Mouse (Mus musculus) embryonic facial prominence, embryonic 13.5 days (tissue): Measurements from ENCODE around the gene Mapk6. TPM values are rescaled to one million over a fixed set of nuclear protein-coding genes. Genes with fewer than 3 reads are reported as not detected.

Source experiments
- ATAC-seq: fragments of 200-750 bp; cut with Nextera tagmentation; 2 replicates; pipeline ENCODE4 v1.8.0; 2017; ENCODE audit warnings: low read depth; ENCODE audit not compliant: insufficient number of reproducible peaks, insufficient read depth, low FRiP score, low TSS enrichment
- H3K27ac ChIP-seq: fragments of 300-500 bp; sonication (generic); 2 replicates; pipeline ENCODE4 v1.5.1; 2015; ENCODE audit warnings: moderate library complexity, mild to moderate bottlenecking, inconsistent platforms
- H3K27me3 ChIP-seq: fragments of 300-500 bp; sonication (generic); 2 replicates; pipeline ENCODE4 v1.6.1; 2015; ENCODE audit warnings: mild to moderate bottlenecking, inconsistent platforms
- H3K36me3 ChIP-seq: fragments of 300-500 bp; sonication (generic); 2 replicates; pipeline ENCODE4 v1.6.1; 2015; ENCODE audit warnings: mild to moderate bottlenecking, inconsistent platforms
- H3K4me1 ChIP-seq: fragments of 300-500 bp; sonication (generic); 2 replicates; pipeline ENCODE4 v1.6.1; 2015; ENCODE audit warnings: inconsistent platforms
- H3K4me2 ChIP-seq: fragments of 300-500 bp; sonication (generic); 2 replicates; pipeline ENCODE4 v1.6.1; 2015; ENCODE audit warnings: moderate library complexity, mild to moderate bottlenecking, inconsistent platforms
- H3K4me3 ChIP-seq: fragments of 300-500 bp; sonication (generic); 2 replicates; pipeline ENCODE4 v1.5.1; 2015; ENCODE audit warnings: mild to moderate bottlenecking, inconsistent platforms
- H3K9ac ChIP-seq: fragments of 300-500 bp; sonication (generic); 2 replicates; pipeline ENCODE4 v1.6.1; 2015; ENCODE audit warnings: mild to moderate bottlenecking, inconsistent platforms
- H3K9me3 ChIP-seq: fragments of 300-500 bp; sonication (generic); 2 replicates; pipeline ENCODE4 v1.6.1; 2016; ENCODE audit warnings: inconsistent platforms
- WGBS: fragments of 180-500 bp; shearing (Covaris S2); methylation state at CpG from one replicate; pipeline ENCODE4 v1.1.7; 2015; ENCODE audit warnings: mixed read lengths; 5-methylcytosine and 5-hydroxymethylcytosine counted together
- polyA plus RNA-seq: library from polyadenylated mRNA; unstranded; fragments of >200 nt; fragmentation: Nextera tagmentation; extraction: Ambion mirVana; gene quantifications from 2 replicates; pipeline ENCODE4 v1.2.1, GENCODE M21; 2015

Mapk6 gene
- polyA plus RNA-seq, 1 experiment from 2014 or later, result 79.4 TPM

- Histone ChIP-seq H3K4me3 (no peak overlapping the region), H3K4me2 (no peak overlapping the region), H3K27me3 (no peaks in the 10 kb centered on the region), H3K9ac (no peak overlapping the region), H3K27ac (no peak overlapping the region), H3K9me3 (no peaks in the 10 kb centered on the region), H3K4me1 (peaks cover 21% of the 10 kb centered on the region), H3K36me3 (no peaks in the 10 kb centered on the region)
- no peak for ATAC-seq
- WGBS, result 72% methylated on average over 6 of the region's 6 CpGs
Observed at GRCm38 (mm10) chr9:75434872-75435271, 25.1 kb upstream of the Mapk6 start.

- Histone ChIP-seq H3K4me3 (no peak overlapping the region), H3K9ac (no peak overlapping the region), H3K36me3 (no peaks in the 10 kb centered on the region), H3K4me1 (peaks cover 21% of the 10 kb centered on the region), H3K27ac (peak overlapping the region; percentile 33; the same call in 1 of the 2 replicates), H3K27me3 (no peaks in the 10 kb centered on the region), H3K9me3 (no peaks in the 10 kb centered on the region), H3K4me2 (no peak overlapping the region)
- no peak for ATAC-seq
- 45% methylated on average over 7 of the region's 7 CpGs for WGBS
Observed at GRCm38 (mm10) chr9:75434172-75434793, 24.5 kb upstream of the Mapk6 start.

DNA sequence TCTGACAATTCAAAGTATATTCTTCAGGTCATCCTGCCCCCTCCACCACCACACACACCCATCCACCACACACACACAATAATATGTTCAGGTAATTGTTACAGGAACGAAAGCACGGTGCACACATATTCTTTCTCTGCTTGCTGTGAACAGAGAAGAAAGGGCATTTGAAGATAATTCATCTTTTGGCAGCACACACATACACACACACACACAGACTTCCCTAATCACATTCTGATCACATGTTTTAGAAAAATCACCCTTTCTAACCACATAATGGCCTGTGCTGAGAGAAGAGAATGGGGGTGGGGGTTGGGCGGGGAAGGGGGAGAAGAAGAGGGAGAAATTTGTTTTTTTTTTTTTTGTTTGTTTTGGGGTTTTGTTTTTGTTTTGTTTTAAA, 22.9 kb upstream of the Mapk6 start:
- no peak overlapping the region for H3K4me3 ChIP-seq
- H3K36me3 ChIP-seq, result no peaks in the 10 kb centered on the region
- no peaks in the 10 kb centered on the region for H3K9me3 ChIP-seq
- no peak overlapping the region for H3K4me2 ChIP-seq
- H3K27me3 ChIP-seq, result no peaks in the 10 kb centered on the region
- ATAC-seq, result no peak
- WGBS, result 78% methylated on average over 3 of the region's 3 CpGs
- H3K9ac ChIP-seq, result no peak overlapping the region
- H3K4me1 ChIP-seq, result peaks cover 21% of the 10 kb centered on the region
- no peak overlapping the region for H3K27ac ChIP-seq

DNA sequence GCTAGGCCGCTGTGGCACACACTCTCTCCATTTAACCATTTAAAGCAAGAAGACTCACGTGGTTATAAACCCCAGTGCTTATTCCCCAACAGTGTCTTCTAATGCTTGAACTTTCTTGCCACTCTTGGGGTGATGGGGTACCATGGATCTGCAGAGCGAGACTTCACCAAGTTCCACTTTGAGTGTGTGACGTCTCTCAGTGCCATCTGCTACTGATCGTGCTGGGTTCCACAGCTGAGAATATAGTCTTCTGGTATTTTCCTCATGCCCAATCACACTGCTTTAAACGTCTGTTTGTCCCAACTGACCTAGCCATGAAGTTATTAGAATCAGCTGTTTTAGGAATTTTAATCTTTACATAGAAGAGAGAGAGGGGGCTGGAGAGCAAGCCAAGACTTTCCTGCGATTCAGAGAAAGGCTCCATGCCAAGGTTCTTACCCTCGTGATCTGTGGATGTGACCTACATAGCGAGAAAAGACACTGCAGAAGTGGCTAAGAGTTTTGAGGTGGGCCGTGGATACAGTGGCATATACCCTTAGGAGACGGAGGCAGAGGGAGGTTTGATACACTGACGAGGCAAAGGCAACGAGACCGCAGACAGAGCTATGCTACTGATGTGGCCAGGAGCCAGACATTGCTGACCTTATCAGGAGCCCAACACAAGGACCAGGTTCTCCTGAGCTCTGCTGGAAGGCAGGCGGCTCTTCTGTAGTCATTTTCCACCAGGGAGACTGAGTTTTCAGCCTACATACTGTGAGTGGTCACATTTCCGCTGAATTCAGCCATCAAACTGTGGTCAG, 21.2 kb upstream of the Mapk6 start:
- Histone ChIP-seq H3K27ac (peak overlapping the region; percentile 82), H3K9ac (no peak overlapping the region), H3K9me3 (no peaks in the 10 kb centered on the region), H3K36me3 (no peaks in the 10 kb centered on the region), H3K4me1 (peaks cover 21% of the 10 kb centered on the region), H3K4me3 (no peak overlapping the region), H3K27me3 (no peaks in the 10 kb centered on the region), H3K4me2 (no peak overlapping the region)
- 50% methylated on average over 16 of the region's 16 CpGs for WGBS
- no peak for ATAC-seq

DNA sequence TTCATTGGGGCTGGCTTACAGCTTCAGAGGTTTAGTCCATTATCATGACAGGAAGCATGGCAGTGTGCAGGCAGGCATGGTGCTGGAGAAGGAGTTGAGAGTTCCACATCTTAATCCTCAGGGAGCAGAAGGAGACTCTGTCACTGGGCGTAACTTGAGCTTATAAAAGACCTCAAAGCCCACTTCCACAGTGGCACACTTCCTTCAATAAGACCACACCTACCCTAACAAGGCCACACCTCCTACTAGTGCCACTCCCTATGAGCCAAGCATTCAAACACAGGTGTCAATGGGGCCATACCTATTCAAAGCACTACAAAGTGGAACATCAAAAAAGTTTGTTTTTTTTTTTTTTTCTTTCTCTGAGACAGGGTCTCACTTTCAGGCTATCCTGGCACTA, 19.9 kb upstream of the Mapk6 start:
- no peak for ATAC-seq
- no peak overlapping the region for H3K27ac ChIP-seq
- WGBS, result 86% methylated on average over 1 of the region's 1 CpGs

DNA sequence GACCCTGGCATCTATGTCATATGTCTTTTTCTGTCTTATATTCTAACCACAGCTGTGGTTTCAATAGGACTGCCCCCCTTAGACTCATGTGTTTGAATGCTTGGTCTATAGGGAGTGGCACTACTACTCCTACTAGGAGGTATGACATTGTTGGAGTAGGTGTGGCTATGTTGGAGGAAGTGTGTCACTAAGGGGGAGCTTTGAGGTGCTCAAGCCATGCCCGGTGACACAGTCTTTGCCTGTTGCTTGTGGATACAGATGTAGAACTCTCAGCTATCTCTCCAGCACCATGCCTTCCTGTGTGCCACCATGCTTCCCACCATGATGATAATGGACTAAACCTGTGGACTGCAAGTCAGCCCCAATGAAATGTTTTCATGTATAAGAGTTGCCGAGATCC, 19.2 kb upstream of the Mapk6 start:
- WGBS, result 88% methylated on average over 2 of the region's 2 CpGs

More for the DNA sequence above, 19.9 kb upstream of the Mapk6 start:
- H3K4me3 ChIP-seq, result no peak overlapping the region
- H3K27me3 ChIP-seq, result no peaks in the 10 kb centered on the region
- no peak overlapping the region for H3K9ac ChIP-seq
- H3K36me3 ChIP-seq, result no peaks in the 10 kb centered on the region
- peaks cover 16% of the 10 kb centered on the region for H3K4me1 ChIP-seq
- no peak overlapping the region for H3K4me2 ChIP-seq
- H3K9me3 ChIP-seq, result no peaks in the 10 kb centered on the region

DNA sequence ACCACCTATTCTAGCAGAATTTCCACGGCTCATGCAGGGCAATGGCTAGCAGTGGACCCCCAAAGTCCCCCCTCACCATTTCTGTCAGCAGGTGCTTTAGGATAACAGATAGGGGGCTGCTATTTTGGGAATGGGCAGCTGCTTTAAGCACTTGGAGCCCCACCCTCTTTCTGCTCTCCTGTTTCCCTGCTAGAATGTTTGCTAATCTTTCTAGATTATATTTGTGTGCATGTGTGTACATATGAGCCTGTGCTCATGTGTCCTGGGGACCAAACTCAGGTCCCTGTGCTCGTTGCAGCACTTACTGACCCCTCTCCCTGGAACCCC, 18.4 kb upstream of the Mapk6 start:
- H3K27me3 ChIP-seq, result no peaks in the 10 kb centered on the region
- no peak overlapping the region for H3K9ac ChIP-seq
- 71% methylated on average over 2 of the region's 2 CpGs for WGBS
- H3K4me2 ChIP-seq, result no peak overlapping the region
- no peak overlapping the region for H3K27ac ChIP-seq
- no peak overlapping the region for H3K4me3 ChIP-seq
- H3K9me3 ChIP-seq, result no peaks in the 10 kb centered on the region
- no peak for ATAC-seq
- peaks cover 10% of the 10 kb centered on the region for H3K4me1 ChIP-seq
- H3K36me3 ChIP-seq, result no peaks in the 10 kb centered on the region

More for the DNA sequence above, 19.2 kb upstream of the Mapk6 start:
- H3K9ac ChIP-seq, result no peak overlapping the region
- H3K36me3 ChIP-seq, result no peaks in the 10 kb centered on the region
- no peak for ATAC-seq
- H3K4me3 ChIP-seq, result no peak overlapping the region
- H3K27ac ChIP-seq, result no peak overlapping the region
- no peak overlapping the region for H3K4me2 ChIP-seq
- H3K27me3 ChIP-seq, result no peaks in the 10 kb centered on the region
- H3K4me1 ChIP-seq, result peaks cover 11% of the 10 kb centered on the region
- no peaks in the 10 kb centered on the region for H3K9me3 ChIP-seq

GRCm38 (mm10) chr9:75427366-75428273, 17.8 kb upstream of the Mapk6 start:
- H3K4me3 ChIP-seq, result no peak overlapping the region
- WGBS, result 82% methylated on average over 9 of the region's 9 CpGs

GRCm38 (mm10) chr9:75425796-75426391, 16.1 kb upstream of the Mapk6 start:
- no peaks in the 10 kb centered on the region for H3K27me3 ChIP-seq
- no peak for ATAC-seq
- no peak overlapping the region for H3K9ac ChIP-seq
- no peak overlapping the region for H3K4me3 ChIP-seq
- no peaks in the 10 kb centered on the region for H3K36me3 ChIP-seq
- H3K27ac ChIP-seq, result no peak overlapping the region
- H3K4me1 ChIP-seq, result peaks cover 4% of the 10 kb centered on the region
- H3K4me2 ChIP-seq, result no peak overlapping the region
- no peaks in the 10 kb centered on the region for H3K9me3 ChIP-seq
- 87% methylated on average over 7 of the region's 7 CpGs for WGBS

More at GRCm38 (mm10) chr9:75427366-75428273, 17.8 kb upstream of the Mapk6 start:
- no peaks in the 10 kb centered on the region for H3K9me3 ChIP-seq
- ATAC-seq, result no peak
- no peaks in the 10 kb centered on the region for H3K27me3 ChIP-seq
- peaks cover 10% of the 10 kb centered on the region for H3K4me1 ChIP-seq
- no peak overlapping the region for H3K27ac ChIP-seq
- no peak overlapping the region for H3K9ac ChIP-seq
- no peaks in the 10 kb centered on the region for H3K36me3 ChIP-seq
- H3K4me2 ChIP-seq, result no peak overlapping the region

GRCm38 (mm10) chr9:75424358-75425150, 14.7 kb upstream of the Mapk6 start:
- Histone ChIP-seq H3K27me3 (no peaks in the 10 kb centered on the region), H3K9me3 (no peaks in the 10 kb centered on the region), H3K4me2 (no peak overlapping the region), H3K36me3 (no peaks in the 10 kb centered on the region), H3K4me1 (no peaks in the 10 kb centered on the region), H3K4me3 (no peak overlapping the region), H3K27ac (no peak overlapping the region), H3K9ac (no peak overlapping the region)
- no peak for ATAC-seq
- 53% methylated on average over 6 of the region's 6 CpGs for whole genome bisulfite sequencing

- Histone ChIP-seq H3K4me3 (no peak overlapping the region), H3K36me3 (no peaks in the 10 kb centered on the region), H3K27me3 (no peaks in the 10 kb centered on the region), H3K4me2 (no peak overlapping the region), H3K9ac (no peak overlapping the region), H3K9me3 (no peaks in the 10 kb centered on the region), H3K4me1 (no peaks in the 10 kb centered on the region), H3K27ac (no peak overlapping the region)
- 60% methylated on average over 5 of the region's 5 CpGs for WGBS
- ATAC-seq, result no peak
Observed at GRCm38 (mm10) chr9:75423683-75424082, 13.9 kb upstream of the Mapk6 start.
